Mouse (Mus musculus): ENCODE measurements around the gene Syde2. TPM values are rescaled to one million over a fixed set of nuclear protein-coding genes. Genes with fewer than 3 reads are reported as not detected.

The Syde2 gene
- polyA plus RNA-seq, 1 experiment from 2014 or later, result 8.6 TPM

GRCm38 (mm10) chr3:145969031-145969501 is 18.6 kb upstream of the Syde2 start:
- Histone ChIP-seq H3K36me3 (no peaks in the 10 kb centered on the region), H3K4me3 (no peak overlapping the region), H3K9me3 (replicated peaks) (peaks cover 2% of the 10 kb centered on the region), H3K4me1 (replicated peaks) (peaks cover 44% of the 10 kb centered on the region), H3K9ac (no peak overlapping the region), H3K27me3 (no peaks in the 10 kb centered on the region), H3K4me2 (0 out of 2 replicates have a peak overlapping the region, but pooled peaks have one; percentile 24), H3K27ac (peak overlapping the region; percentile 56)
- 45% methylated on average over 14 of the region's 14 CpGs for WGBS
- ATAC-seq (replicated peaks; ENCODE audit: insufficient number of reproducible peaks, insufficient read depth, low FRiP score, low read depth), result no peak

GRCm38 (mm10) chr3:145971501-145971900 is 16.2 kb upstream of the Syde2 start:
- no peak for ATAC-seq (replicated peaks; ENCODE audit: insufficient number of reproducible peaks, insufficient read depth, low FRiP score, low read depth)
- Histone ChIP-seq H3K27ac (peak overlapping the region; percentile 68), H3K4me1 (replicated peaks) (peaks cover 28% of the 10 kb centered on the region), H3K9ac (no peak overlapping the region), H3K9me3 (replicated peaks) (peaks cover 5% of the 10 kb centered on the region), H3K27me3 (no peaks in the 10 kb centered on the region), H3K4me2 (no peak overlapping the region), H3K4me3 (no peak overlapping the region), H3K36me3 (no peaks in the 10 kb centered on the region)
- WGBS, result 45% methylated on average over 10 of the region's 10 CpGs

- H3K36me3 ChIP-seq, result no peaks in the 10 kb centered on the region
- no peak overlapping the region for H3K4me3 ChIP-seq
- 77% methylated on average over 7 of the region's 7 CpGs for WGBS
- no peaks in the 10 kb centered on the region for H3K27me3 ChIP-seq
- H3K4me1 ChIP-seq (replicated peaks), result peaks cover 11% of the 10 kb centered on the region
- H3K27ac ChIP-seq, result no peak overlapping the region
- no peak overlapping the region for H3K9ac ChIP-seq
- H3K4me2 ChIP-seq, result no peak overlapping the region
- ATAC-seq (replicated peaks; ENCODE audit: insufficient number of reproducible peaks, insufficient read depth, low FRiP score, low read depth), result no peak
- peaks cover 5% of the 10 kb centered on the region for H3K9me3 ChIP-seq (replicated peaks)
Observed at GRCm38 (mm10) chr3:145974986-145975385, 12.7 kb upstream of the Syde2 start.

GRCm38 (mm10) chr3:145985333-145985925 is 2.2 kb upstream of the Syde2 start:
- Histone ChIP-seq H3K4me2 (no peak overlapping the region), H3K4me3 (no peak overlapping the region), H3K4me1 (replicated peaks) (peaks cover 8% of the 10 kb centered on the region), H3K9me3 (replicated peaks) (no peaks in the 10 kb centered on the region), H3K27me3 (no peaks in the 10 kb centered on the region), H3K27ac (no peak overlapping the region), H3K9ac (no peak overlapping the region), H3K36me3 (no peaks in the 10 kb centered on the region)
- ATAC-seq (replicated peaks; ENCODE audit: insufficient number of reproducible peaks, insufficient read depth, low FRiP score, low read depth), result no peak
- WGBS, result 56% methylated on average over 7 of the region's 7 CpGs

- Histone ChIP-seq H3K4me2 (peak overlapping the region; percentile 84), H3K9me3 (replicated peaks) (no peaks in the 10 kb centered on the region), H3K4me3 (peak overlapping the region; percentile 68), H3K4me1 (replicated peaks) (peaks cover 12% of the 10 kb centered on the region), H3K27ac (peak overlapping the region; percentile 100), H3K36me3 (no peaks in the 10 kb centered on the region), H3K9ac (no peak overlapping the region; the same call in 1 of the 2 replicates), H3K27me3 (no peaks in the 10 kb centered on the region)
- ATAC-seq (replicated peaks; ENCODE audit: insufficient number of reproducible peaks, insufficient read depth, low FRiP score, low read depth), result no peak
- WGBS, result 56% methylated on average over 6 of the region's 6 CpGs
Observed at GRCm38 (mm10) chr3:145986317-145987001, 1.2 kb upstream of the Syde2 start.

- Histone ChIP-seq H3K27me3 (no peaks in the 10 kb centered on the region), H3K4me2 (peak overlapping the region; percentile 84), H3K4me3 (peak overlapping the region; percentile 68), H3K36me3 (no peaks in the 10 kb centered on the region), H3K9ac (peak overlapping the region; percentile 94), H3K27ac (peak overlapping the region; percentile 100), H3K9me3 (replicated peaks) (no peaks in the 10 kb centered on the region), H3K4me1 (replicated peaks) (peaks cover 23% of the 10 kb centered on the region)
- peak; percentile 92 for ATAC-seq (replicated peaks; ENCODE audit: insufficient number of reproducible peaks, insufficient read depth, low FRiP score, low read depth)
- under 1% methylated on average over 101 of the region's 101 CpGs for WGBS
Observed at GRCm38 (mm10) chr3:145987970-145988683, 457 bp downstream of the Syde2 start.

- Histone ChIP-seq H3K27ac (peak overlapping the region; percentile 100), H3K4me1 (replicated peaks) (peaks cover 30% of the 10 kb centered on the region)
- ATAC-seq (replicated peaks; ENCODE audit: insufficient number of reproducible peaks, insufficient read depth, low FRiP score, low read depth), result no peak
Observed at GRCm38 (mm10) chr3:145988684-145989575, 1.3 kb downstream of the Syde2 start.

GRCm38 (mm10) chr3:145989576-145990081 is 2.0 kb downstream of the Syde2 start:
- H3K9ac ChIP-seq, result peak overlapping the region; percentile 94
- peak overlapping the region; percentile 68 for H3K4me3 ChIP-seq
- H3K27me3 ChIP-seq, result no peaks in the 10 kb centered on the region
- WGBS, result 6% methylated on average over 11 of the region's 11 CpGs
- no peak for ATAC-seq (replicated peaks; ENCODE audit: insufficient number of reproducible peaks, insufficient read depth, low FRiP score, low read depth)
- H3K4me1 ChIP-seq (replicated peaks), result peaks cover 27% of the 10 kb centered on the region
- peak overlapping the region; percentile 100 for H3K27ac ChIP-seq
- no peaks in the 10 kb centered on the region for H3K36me3 ChIP-seq
- peak overlapping the region; percentile 84 for H3K4me2 ChIP-seq
- H3K9me3 ChIP-seq (replicated peaks), result no peaks in the 10 kb centered on the region

More at GRCm38 (mm10) chr3:145988684-145989575, 1.3 kb downstream of the Syde2 start:
- H3K27me3 ChIP-seq, result no peaks in the 10 kb centered on the region
- peak overlapping the region; percentile 94 for H3K9ac ChIP-seq
- WGBS, result under 1% methylated on average over 45 of the region's 45 CpGs
- peak overlapping the region; percentile 84 for H3K4me2 ChIP-seq
- peak overlapping the region; percentile 68 for H3K4me3 ChIP-seq
- H3K9me3 ChIP-seq (replicated peaks), result no peaks in the 10 kb centered on the region
- H3K36me3 ChIP-seq, result no peaks in the 10 kb centered on the region

- peak overlapping the region; percentile 51 for H3K4me3 ChIP-seq
- ATAC-seq (replicated peaks; ENCODE audit: insufficient number of reproducible peaks, insufficient read depth, low FRiP score, low read depth), result no peak
- H3K27ac ChIP-seq, result peak overlapping the region; percentile 51
- H3K4me1 ChIP-seq (replicated peaks), result peaks cover 30% of the 10 kb centered on the region
- WGBS, result 53% methylated on average over 13 of the region's 13 CpGs
- H3K4me2 ChIP-seq, result peak overlapping the region; percentile 65
- H3K9me3 ChIP-seq (replicated peaks), result no peaks in the 10 kb centered on the region
- no peaks in the 10 kb centered on the region for H3K36me3 ChIP-seq
- H3K9ac ChIP-seq, result peak overlapping the region; percentile 42
- H3K27me3 ChIP-seq, result no peaks in the 10 kb centered on the region
Observed at GRCm38 (mm10) chr3:145991130-145991529, 3.5 kb downstream of the Syde2 start.

- Histone ChIP-seq H3K4me1 (replicated peaks) (peaks cover 30% of the 10 kb centered on the region), H3K9ac (no peak overlapping the region), H3K36me3 (no peaks in the 10 kb centered on the region), H3K4me3 (peak overlapping the region; percentile 51), H3K27me3 (no peaks in the 10 kb centered on the region), H3K9me3 (replicated peaks) (no peaks in the 10 kb centered on the region), H3K27ac (peak overlapping the region; percentile 67), H3K4me2 (peak overlapping the region; percentile 65)
- ATAC-seq (replicated peaks; ENCODE audit: insufficient number of reproducible peaks, insufficient read depth, low FRiP score, low read depth), result no peak
- 70% methylated on average over 10 of the region's 10 CpGs for WGBS
Observed at GRCm38 (mm10) chr3:145991976-145992730, 4.5 kb downstream of the Syde2 start.
